Mouse (Mus musculus) erythroid progenitor cell, adult 5-6 weeks (primary cell): ENCODE measurements at regions not wholly inside any gene's neighbourhood (a gene's known extent, or its start where the extent isn't known, plus 50 kb on each side); places are given as distances from the start of the nearest gene placed in this dataset.

Source experiments
- ATAC-seq: replicated peaks from 2 replicates; pipeline ENCODE4 v1.8.0; 2016; ENCODE audit warnings: moderate number of reproducible peaks, mild to moderate bottlenecking, moderate TSS enrichment, inconsistent platforms; ENCODE audit not compliant: poor library complexity, low FRiP score, severe bottlenecking

GRCm38 (mm10) chr9:120848962-120849361 lies 80.1 kb upstream of the Ctnnb1 start:
- ATAC-seq = no peak

DNA sequence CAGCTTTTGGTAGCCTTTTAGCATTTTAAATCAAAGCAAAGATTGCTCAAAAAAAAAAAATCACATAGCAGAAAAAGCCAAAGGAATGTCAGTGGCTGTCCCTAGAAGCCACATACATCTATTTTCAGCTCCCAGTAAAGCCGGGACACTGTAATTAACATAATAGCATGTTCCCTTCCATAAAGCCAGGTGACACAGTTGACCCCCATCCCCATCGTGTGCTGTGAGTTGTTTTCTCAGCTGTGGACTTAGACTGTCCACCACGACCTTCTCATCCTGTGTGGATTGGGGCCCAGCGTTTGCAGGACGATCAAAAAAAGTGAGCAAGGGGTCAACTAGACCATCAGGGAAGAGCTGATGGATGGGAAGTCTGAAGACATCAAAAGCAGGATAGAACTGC lies 78.9 kb upstream of the Ctnnb1 start:
- ATAC-seq = no peak

DNA sequence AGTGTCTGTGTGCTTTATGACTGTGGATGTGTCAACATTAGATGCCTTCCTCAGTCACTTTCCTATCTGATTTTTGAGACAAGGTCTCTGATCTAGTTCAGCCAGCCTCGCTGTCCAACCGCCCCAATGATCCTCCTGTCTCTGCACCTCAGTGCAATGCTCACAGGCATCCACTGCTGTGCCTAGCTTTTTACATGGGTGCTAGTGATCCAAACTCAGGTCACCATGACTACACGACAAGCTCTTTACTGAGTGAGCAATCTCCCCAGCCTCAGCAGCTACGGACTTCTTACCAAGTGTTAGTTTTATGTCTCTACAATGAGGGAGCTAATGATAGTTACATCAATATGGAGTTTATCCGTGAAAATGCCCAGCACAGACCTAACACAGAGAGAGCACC lies 77.1 kb upstream of the Ctnnb1 start:
- no peak for ATAC-seq

- no peak for ATAC-seq
Observed at GRCm38 (mm10) chr9:120852572-120852971, 76.4 kb upstream of the Ctnnb1 start.

GRCm38 (mm10) chr9:120853032-120853597 lies 75.9 kb upstream of the Ctnnb1 start:
- no peak for ATAC-seq

- no peak for ATAC-seq
Observed at GRCm38 (mm10) chr9:120854351-120854750, 74.7 kb upstream of the Ctnnb1 start.

DNA sequence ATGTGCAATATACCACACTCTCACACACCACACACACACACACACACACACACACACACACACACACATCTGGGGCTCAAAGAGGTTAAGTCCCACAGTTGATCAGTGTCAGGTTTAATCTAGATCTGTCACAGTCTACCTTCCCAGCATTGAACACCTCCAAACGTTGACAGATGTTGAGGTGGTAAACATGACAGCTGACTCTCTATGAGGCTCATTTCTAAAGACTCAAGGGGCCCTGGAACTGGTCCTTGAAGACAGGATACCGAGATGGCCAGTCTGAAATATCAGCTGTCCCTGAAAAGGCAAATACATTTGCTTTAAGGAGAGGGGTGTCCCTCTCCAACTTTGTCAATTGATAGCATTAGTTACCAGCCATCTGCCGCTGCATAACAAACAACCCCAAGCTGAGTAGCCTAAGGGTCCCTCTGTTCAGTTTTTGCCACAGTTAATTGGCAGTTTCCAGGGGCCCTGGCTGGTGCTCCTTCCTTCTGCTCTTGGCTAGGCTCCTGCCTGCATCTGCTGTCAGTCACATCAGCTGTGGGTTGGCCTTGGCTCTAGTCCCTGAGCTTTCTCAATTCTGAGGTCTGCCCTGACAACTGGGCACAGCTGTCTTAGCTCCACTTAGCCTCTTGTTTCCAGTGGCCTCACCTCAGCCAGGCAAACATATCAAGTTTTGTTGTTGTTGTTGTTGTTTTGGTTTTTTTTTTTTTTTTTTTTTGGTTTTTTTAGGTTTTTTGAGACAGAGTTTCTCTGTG lies 73.5 kb upstream of the Ctnnb1 start:
- no peak for ATAC-seq

DNA sequence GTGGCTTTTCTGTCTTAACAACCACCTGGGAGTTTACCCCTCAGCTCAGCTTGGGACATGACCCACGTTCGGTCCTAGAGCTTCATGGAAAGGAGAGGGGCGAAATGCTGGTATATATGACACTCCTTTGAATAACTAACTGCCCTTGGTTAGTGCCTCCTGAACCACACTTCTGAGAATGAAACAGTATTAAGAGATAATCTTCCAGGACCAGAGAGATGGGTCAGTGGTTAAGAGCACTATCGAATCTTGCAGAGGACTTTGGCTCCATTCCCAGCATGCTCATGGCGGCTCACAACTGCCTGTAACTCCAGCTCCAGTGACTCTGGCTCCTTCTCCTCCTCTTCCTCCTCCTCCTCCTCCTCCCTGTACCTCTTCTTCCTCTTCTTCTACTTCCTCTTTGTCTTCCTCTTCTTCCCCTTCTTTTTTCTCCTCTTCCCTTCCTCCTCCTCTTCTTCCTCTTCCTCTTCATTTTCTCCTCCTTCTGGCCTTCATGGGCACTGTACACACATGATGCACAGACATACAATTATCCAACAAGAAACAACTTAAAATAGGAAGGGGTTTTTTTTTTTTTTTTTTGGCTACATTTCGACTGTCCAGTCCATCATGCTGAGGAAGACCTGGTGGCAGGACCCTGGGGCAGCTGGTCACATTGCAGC lies 71.0 kb upstream of the Ctnnb1 start:
- ATAC-seq = peak; percentile 88

GRCm38 (mm10) chr9:120860969-120861595 lies 67.9 kb upstream of the Ctnnb1 start:
- no peak for ATAC-seq

DNA sequence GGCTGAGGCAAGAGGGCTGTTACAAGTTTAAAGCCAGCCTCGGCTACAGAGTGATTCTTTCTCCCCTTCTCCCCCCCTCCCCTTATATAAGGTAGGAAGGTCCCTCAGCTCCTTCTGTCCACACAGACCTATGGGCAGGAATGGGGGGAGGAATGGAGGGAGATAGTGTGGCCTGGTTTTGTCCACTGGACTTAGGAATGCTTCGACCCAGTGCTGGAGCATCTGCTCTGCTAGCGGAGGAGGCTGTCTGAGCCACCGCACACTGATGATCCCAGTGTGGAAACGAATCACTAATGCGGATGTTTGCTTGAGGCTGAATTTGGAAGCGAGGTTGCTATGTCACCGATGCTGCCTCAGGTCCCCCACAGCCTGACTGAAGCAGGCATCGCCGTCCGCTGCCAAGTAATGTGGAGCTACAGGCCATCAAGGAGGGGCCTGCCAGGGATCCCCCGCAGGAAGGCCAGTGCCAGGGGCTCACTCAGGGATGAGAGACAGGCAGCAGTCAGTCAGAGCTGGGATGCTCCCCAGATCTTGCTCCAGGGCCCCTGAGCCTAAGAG lies 67.1 kb upstream of the Ctnnb1 start:
- ATAC-seq = no peak

GRCm38 (mm10) chr9:120864410-120864809 lies 64.6 kb upstream of the Ctnnb1 start:
- ATAC-seq = no peak

DNA sequence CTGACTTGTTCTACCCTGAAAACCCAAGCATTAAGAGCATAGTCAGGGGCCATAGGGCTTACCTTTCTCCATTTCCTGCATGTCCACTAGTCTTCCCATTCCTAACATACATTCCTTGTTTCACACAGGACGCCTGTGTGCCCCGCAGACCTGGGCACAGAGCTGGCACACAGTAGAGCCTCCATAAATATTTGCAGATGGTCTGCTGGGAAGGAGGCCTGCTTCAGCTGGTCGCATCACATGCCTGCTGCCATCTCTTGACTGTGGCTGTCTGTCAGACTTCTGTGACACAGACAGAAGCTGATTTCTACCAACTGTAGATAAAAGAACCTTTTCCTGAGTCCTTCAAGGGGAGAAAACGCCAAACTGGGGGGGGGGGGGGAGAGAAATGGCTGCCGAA lies 62.8 kb upstream of the Ctnnb1 start:
- no peak for ATAC-seq

DNA sequence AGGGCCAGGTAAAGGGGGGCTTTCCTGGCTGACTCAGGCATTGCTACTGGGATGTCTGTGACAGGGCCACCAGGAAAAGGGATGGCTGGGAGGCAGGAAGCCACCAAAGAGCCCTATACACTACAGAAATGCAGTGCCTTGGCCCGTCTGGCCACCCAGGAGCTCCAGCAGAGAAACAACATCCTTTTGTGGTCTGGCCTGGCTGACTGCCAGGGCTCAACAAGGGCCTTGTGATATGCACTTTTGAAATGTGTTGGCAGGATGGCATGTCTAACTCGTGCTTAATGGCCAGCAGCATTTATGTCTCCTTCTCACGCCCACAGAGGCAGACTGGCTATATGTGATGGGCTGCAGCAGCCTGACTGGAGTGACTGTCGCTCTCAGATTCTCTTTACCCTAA lies 62.3 kb upstream of the Ctnnb1 start:
- ATAC-seq = no peak

GRCm38 (mm10) chr9:120867861-120868260 lies 61.2 kb upstream of the Ctnnb1 start:
- ATAC-seq = no peak

GRCm38 (mm10) chr9:120868330-120868729 lies 60.7 kb upstream of the Ctnnb1 start:
- no peak for ATAC-seq

- ATAC-seq = no peak
Observed at GRCm38 (mm10) chr9:120869432-120870081, 59.5 kb upstream of the Ctnnb1 start.

DNA sequence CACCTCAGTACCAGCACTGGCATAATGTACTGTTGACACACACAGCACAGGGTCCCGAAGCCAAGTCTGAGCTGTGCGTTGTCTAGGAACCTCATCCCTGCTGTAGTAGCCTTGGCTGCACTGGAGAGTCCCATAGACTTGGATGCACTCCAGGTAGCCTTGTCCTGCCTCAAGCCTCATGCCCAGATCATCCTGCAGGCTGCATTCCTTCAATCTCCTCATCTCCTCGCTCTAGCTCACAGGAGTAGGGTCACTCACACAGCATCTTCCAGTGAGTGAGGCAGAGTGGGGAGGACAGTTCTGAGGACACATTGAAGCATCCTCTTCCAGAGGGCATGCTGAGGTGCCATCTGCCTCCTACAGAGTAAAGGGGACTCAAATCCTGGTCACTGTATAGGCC lies 55.7 kb upstream of the Ctnnb1 start:
- no peak for ATAC-seq

GRCm38 (mm10) chr9:120874416-120874976 lies 54.5 kb upstream of the Ctnnb1 start:
- no peak for ATAC-seq

DNA sequence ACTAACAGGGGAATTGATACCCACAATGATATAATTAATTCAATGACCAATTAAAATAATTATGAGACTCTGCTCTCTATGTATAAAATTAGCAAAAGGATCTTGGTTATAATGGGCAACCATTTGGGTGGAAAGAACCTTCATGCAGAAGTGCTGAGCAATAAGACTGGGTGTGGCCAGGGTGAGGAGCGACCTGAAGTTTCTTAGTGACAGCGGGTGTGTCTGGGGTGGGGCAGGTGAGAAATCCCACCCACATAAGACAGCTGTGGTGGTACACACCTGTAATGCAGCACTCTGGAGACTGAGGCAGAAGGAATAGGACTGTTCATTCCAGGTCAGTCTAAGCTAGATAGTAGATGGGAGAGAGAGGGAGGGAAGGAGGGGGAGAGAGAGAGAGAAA lies 51.9 kb upstream of the Ctnnb1 start:
- peak; percentile 69 for ATAC-seq
